Mouse (Mus musculus) liver, postnatal 0 days (tissue): ENCODE data around the gene Tex2.

Source experiments
- CTCF ChIP-seq: sonication (generic); IDR thresholded peaks from 2 replicates; pipeline ENCODE4 v1.5.1; 2016; ENCODE audit warnings: antibody characterized with exemption, low read depth
- EP300 ChIP-seq: IDR thresholded peaks from 2 replicates; pipeline ENCODE4 v1.6.1; 2016; ENCODE audit warnings: antibody characterized with exemption, low read depth, mild to moderate bottlenecking

- TF ChIP-seq CTCF = no peak
- TF ChIP-seq EP300 = no peak
Measured at GRCm38 (mm10) chr11:106485611-106486010, 127.6 kb downstream of the Tex2 start.
